Mouse (Mus musculus): ENCODE measurements around the gene Raver1.
"Not testable (repeated sequence)": the region's sequence is repeated elsewhere in the genome, so short reads cannot be mapped to it uniquely, and the experiment has no call there.

Gene Raver1

GRCm38 (mm10) chr9:21105760-21106564 lies 14.2 kb upstream of the Raver1 start:
- DNase-seq (ENCODE audit: low spot score) = no peak

DNA sequence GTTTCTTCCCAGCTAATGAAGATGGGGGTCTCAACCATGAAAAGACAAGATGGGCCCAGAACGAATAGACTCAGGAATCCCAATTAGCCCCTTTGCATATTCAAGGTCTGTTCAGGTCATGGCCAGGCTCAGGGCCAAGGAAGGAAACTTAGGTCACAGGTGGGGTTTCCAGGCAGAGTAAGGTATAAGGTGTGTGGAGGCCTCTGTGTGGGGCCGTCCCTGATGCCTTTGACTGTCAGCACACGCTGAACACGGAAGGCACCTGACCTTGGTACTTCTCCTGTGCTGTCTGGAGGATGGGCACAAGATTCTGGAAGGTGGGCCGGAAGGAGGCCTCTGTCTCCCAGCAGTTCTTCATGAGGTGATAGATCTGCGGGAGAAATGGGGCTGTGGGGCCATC lies 13.0 kb upstream of the Raver1 start:
- no peak for DNase-seq (ENCODE audit: low spot score)

DNA sequence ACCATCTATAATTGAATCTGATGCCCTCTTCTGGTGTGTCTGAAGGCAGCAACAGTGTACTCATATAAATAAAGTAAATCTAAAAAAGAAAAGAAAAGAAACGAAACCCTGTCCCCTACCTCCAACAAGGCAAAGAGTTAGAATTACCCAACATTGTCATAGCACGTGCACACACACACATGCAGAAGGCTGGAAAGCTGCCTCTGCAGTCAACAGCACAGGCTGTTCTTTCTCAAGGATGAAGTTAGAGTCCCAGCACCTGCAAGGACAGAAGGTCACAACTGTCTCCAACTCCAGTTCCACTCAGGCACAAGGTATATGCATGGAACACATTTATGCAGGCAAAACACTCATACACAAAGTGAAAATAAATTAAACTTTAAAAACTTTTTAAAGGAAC lies 10.3 kb upstream of the Raver1 start:
- DNase-seq (ENCODE audit: low spot score) = no peak

DNA sequence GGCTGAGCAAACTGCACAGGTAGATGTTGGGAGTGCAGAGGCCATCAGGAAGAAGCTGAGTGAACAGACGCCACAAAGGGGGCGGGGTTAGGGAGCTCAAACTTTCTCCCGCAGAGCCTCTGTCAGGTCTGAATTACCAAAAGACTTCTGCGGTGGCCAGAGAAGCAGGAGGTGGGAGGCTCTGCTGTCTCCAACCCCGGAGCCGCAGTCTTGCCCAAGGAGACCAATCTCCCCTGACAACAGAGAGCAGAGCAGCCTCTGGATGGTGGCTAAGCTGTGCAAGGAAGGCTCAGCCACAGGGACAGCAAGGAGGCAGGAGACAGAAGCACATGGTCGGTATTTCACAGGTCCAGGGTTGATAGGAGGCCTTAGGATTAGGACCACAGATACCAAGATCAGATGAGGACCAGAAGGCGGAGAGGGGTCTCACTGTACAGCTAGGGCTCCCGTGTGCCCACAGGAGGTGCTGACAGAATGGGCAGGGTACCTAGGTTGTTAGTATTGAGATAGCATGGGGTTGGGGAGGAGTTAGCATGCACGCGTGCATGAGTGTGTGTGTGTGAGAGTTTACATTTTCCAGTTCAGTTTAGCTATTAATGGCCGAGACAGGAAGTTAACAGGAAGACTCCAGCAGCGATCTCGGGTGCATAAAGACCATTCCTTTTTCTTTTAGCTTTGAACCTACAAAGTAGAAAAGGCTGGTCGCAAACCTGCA lies 8.8 kb upstream of the Raver1 start:
- DNase-seq (ENCODE audit: low spot score) = no peak

DNA sequence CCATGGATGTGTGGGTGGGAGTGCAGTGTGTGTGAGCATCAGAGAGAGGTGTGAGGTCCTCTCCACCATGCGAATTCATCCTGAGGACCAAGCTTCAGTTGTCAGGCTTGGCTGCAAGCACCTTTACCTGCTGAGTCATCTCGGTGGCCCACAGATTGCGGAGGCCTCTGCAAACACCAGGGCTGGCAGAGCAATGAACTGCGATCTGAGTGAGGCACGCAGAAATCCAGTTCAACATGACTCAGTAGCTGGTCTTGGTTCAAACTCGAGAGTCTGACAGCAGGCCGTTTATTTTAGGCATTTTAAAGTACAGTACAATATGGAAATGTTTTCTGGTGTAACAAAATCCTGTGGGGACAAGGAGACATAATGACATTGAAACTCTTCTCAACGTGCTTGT lies 6.0 kb upstream of the Raver1 start:
- no peak for DNase-seq (ENCODE audit: low spot score)

DNA sequence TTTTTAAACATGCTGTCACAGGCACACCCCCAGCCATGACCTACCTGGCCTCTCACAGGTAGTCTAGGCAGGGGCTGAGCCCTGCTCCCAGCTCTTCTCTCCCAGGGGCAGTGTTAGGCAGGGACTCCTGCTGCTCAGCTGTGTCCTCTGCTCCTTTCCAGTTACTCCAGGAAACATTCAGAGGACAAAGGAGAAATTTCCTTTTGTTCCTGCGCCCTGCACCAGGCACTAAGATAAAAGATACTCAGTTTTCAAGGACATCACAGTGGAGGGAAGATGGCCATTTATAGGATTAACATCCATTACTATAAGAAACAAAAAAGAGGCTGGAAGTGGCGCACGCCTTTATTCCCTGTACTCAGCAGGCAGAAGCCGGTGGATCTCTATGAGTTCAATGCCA lies 4.2 kb upstream of the Raver1 start:
- DNase-seq (ENCODE audit: low spot score) = no peak

GRCm38 (mm10) chr9:21093423-21093822 lies 1.6 kb upstream of the Raver1 start:
- no peak for DNase-seq (ENCODE audit: low spot score)

GRCm38 (mm10) chr9:21090972-21091706 lies 669 bp downstream of the Raver1 start:
- DNase-seq (ENCODE audit: low spot score) = no peak

DNA sequence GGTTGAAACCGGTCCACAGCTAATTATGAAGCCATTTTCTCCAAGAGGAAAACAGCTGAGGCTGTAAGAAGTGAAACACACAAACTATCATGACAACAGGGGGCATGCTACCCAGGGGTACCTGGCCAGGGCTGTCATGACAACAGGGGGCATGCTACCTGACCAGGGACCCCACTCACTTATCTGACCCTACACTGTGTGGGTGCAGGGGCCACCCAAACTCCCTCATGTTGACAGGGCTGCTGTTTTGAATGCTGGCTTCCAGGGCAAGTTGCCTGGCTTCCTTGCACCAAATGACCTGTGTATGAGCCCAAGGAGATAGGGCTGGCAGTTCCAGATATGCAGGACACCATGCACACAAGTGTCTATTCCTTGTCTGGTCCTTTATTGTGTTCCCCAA lies 1.3 kb downstream of the Raver1 start:
- DNase-seq (ENCODE audit: low spot score) = no peak

GRCm38 (mm10) chr9:21083324-21083723 lies 8.5 kb downstream of the Raver1 start:
- no peak for DNase-seq (ENCODE audit: low spot score)

- DNase-seq (ENCODE audit: low spot score) = no peak
Observed at GRCm38 (mm10) chr9:21081127-21081526, 10.7 kb downstream of the Raver1 start.

DNA sequence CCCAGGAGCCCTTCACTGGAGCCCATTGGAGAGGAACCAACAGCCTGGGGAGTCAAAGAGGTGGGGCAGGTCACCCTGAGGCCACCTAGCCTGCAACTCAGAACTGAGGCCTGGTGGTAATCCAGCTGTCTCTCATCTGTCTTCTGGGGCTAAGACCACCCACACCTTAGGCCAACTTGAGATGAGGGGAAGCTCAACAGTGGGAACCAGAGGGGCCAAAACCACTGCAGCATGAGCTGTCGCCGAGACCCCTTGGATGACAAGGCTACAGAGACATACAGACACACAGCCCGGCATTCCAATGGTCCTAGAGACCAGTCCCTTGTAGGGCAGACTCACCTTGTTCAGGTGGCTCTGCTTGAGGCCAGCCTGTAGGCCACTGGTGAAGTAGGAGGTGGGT lies 16.2 kb downstream of the Raver1 start:
- DNase-seq (ENCODE audit: low spot score) = no peak

DNA sequence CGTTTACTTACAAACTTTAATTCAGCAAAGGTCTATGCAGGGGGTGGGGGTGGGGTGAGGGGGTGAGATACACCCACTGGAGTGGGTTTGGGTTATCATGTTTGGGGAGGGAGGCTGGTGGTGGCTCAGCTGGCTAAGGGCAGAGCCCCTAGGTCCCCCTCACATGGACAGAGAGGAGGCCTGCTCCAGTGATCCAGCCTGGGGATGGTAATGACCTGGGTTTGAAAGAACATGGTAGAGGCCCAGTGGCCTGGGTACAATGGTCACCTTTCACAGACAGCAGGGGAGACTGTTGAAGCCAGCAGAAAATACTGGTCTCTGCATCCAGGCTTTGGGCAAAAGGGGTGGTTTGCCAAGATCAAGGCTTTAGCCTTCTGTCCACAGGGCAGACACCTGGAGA lies 17.6 kb downstream of the Raver1 start:
- no peak for DNase-seq (ENCODE audit: low spot score)

GRCm38 (mm10) chr9:21073044-21073840 lies 18.6 kb downstream of the Raver1 start, which contains the start of the genes Gm49373 and Fdx1l:
Gm49373 (minus strand) TSS chr9:21073096.
Fdx1l (minus strand) TSS chr9:21073614.
- DNase-seq (ENCODE audit: low spot score) = peak; percentile 81

GRCm38 (mm10) chr9:21072641-21073040 lies 19.2 kb downstream of the Raver1 start:
- DNase-seq (ENCODE audit: low spot score) = no peak

GRCm38 (mm10) chr9:21067006-21067684 lies 24.7 kb downstream of the Raver1 start, which contains the start of gene Zglp1:
Zglp1 (minus strand) TSS chr9:21067093.
- DNase-seq (ENCODE audit: low spot score) = no peak

GRCm38 (mm10) chr9:21062928-21063327 lies 28.9 kb downstream of the Raver1 start:
- no peak for DNase-seq (ENCODE audit: low spot score)

- no peak for DNase-seq (ENCODE audit: low spot score)
Observed at GRCm38 (mm10) chr9:21051578-21051977, 40.2 kb downstream of the Raver1 start.

DNA sequence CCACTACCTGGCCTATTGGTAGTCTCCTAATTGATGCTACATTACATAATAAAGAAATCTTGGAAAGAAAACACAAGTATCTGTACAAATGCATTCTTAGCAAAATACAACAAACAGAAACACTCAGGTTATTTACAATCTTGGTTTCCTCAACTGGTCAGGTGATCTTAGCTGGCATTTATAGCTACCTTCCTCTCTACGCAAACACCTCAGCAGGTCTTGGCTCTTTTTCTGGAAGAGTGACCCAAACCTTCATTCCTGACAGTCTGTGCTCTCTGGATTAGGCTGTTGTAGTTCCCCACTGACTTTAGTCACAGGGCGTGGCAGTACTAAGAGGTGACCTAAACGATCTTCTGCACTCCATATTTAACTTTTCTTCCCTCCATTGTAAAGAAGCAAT lies 46.6 kb downstream of the Raver1 start:
- DNase-seq (ENCODE audit: low spot score) = no peak

DNA sequence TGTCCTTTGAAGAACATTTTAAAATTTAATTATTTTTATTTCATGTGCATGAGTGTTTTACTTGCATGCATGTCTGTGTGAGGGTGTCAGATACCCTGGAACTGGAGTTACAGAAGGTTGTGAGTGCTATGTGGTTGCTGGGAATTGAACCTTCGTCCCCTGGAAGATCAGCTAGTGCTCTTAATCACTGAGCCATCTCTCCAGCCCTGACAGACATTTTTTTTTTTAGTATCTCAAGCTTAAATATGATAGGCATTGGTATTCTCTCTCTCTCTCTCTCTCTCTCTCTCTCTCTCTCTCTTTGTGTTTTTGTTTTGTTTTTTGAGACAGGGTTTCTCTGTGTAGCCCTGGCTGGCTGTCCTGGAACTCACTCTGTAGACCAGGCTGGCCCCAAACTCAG lies 47.0 kb downstream of the Raver1 start:
- DNase-seq (ENCODE audit: low spot score) = not testable (repeated sequence)

DNA sequence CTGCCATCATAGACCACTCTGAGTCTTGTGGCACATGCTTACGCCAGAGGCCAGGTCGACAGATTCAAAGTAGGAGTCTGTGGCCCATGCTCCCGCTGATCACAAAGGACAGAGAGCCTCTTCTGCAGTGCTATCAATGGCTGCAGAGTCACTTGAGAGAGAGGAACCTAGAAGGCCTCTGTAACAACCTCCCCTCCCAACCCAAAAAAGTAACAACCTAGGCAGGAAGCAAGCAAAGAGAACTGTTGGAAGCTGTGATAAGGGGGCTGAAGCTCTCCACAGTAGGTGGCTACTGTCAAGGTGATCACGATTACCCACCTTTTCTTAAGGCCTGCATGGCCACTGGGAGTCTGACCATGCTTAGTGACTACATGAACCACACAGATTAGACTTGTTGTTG lies 48.2 kb downstream of the Raver1 start:
- no peak for DNase-seq (ENCODE audit: low spot score)
